Mouse (Mus musculus) kidney, adult 11 months (tissue): ENCODE results near the gene Cass4.
A peak's percentile ranks its signal among the peaks of the same experiment; 100 is the strongest.

Experiments used
- DNase-seq: peaks from one replicate; pipeline ENCODE4 v3.0.0; 2022

Cass4 gene

DNA sequence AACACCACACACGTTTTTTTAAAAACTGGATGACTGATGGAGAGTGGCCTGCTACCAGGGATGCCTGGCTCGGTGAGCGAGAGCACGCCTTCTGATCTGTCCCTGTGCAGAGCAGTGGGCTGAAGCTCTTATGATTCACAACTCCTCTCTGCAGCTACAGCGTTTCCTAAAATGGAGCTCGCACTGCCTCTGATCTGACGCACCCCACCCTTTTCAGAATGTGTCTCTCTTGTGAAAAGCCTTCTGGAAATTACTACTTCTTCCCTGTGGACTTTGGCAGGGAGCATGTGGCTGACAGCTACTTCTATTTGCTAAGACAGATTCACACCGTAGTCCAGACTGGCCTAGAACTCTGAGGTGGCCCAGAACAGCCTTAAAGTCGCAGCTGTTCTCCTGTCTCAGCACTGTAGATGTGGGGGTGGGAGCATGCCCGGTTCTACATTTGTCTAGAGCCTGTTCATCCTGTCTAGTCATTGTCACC is 1.5 kb upstream of the Cass4 start:
- DNase-seq, result no peak

DNA sequence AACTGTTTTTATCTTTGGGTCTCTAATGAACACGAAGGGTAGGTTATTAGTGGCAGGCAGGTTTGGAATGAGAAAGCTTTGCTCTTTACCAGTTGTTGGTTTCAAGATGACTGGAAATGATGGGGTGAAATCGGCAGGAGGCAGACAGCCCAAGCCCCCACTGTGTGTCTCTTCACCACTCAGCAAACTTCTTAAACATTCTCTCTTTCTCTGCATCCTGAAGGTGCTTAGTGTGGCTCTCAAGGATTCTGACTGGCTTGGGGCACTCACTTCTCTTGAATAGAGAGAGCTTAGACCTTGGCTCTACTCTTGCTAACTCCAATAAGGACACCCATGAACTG is 428 bp downstream of the Cass4 start:
- DNase-seq, result no peak

DNA sequence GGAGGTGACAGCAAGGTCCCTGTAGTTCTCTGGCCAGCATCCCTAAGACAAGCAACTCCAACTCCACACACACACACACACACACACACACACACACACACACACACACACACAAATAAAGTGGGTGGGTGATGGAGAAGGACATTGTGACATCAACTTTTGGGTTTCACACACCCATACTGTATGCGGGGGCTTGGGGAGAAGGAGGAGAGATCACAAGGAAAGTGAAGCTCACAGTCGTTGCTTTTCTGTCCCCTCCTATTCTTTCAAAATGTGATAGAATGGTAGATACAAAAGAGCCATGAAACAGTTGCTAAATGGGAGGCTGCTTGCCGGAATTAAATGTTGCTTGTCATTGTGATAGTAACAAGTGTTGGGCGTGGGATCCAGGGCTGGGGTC is 1.1 kb downstream of the Cass4 start:
- DNase-seq, result no peak

DNA sequence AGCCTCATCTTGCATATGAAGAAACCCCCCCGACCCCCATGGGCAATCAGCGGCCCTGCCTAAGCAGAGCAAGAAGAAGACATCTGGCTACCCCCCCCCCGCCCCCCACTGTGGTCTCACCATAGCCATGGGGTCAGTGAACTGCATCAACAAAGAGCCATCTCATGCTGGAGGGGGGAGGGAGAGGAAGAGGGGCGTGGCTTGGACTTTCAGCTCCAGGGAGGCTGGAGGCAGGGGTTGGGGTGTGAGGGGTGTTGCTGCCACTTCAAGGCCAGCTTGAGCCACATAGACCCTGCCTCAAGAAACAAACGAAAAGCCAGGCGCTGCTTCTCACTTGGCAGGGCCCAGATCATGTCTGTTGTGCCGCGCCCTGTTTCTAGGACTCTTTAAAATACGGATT is 2.4 kb downstream of the Cass4 start:
- DNase-seq, result no peak

DNA sequence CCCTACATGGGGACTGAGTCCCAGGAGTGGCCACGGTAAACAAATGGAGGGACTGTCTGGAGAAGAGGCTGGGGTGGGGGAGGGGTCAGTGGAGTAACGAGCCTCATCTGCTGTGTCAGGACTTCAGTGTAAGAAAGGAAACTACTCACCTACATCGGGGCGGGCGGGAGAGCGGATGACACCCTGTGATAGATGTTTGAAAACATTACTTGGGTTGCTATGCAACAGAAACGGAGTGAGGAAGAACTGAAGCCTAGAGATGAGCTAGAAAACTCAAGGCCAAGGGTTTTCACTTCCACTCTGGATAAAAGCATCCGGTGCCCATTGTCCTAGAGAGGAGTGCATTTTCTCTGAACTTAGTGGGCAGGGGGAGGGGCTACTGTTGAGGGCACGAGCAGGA is 6.3 kb downstream of the Cass4 start:
- DNase-seq, result no peak

DNA sequence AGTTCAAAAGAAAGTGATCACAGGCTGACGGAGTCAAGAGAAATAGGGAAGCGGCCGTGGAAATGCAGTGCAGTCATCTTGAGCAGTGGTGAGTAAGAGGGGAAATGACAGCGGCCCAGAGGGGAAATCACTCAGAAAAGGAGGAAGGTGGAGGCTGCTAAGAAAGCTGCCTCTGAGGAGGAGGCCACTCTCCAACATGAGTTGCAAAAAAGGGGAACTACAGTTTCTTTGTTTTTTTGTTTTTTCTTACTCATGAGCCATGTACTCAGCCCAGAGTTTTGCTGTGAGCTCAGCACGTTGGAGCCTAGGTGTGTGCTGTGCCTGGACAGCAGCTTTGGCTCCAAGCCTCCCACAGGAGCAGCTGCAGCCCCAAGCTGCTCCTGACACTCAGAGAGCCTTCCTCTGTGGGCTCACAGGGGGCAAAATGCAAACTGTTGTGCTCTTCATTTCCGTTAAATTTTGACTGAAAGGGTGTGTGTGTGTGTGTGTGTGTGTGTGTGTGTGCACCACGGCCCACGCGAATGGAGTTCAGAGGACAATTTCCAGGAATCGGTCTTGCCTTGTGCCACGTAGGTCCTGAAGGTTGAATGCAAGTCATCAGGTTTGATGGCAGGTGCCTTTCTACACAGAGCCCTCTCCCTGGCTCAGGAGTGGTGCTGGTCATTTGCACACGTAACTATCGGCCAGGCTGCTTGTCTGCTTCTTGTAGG is 7.7 kb downstream of the Cass4 start:
- DNase-seq, result peak; percentile 4

DNA sequence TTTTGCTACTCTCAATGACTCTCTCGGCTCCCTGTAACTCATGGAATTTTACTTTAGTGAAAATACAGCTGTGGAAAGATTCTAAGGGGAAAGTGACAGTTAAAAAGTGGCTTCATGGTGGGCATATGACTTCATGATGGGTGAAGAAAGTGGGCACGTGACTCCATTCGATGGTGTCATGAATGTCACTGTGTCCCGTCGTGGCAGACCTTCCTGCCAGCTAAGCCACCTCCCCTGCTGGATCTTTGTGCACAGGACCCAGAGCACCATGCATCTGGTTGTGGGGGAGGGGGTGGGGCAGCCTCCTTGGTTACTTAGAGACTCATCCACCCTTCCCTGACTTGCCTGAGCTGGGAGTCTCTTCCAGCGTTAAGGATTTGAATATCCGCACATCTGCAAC is 10.6 kb downstream of the Cass4 start:
- no peak for DNase-seq

DNA sequence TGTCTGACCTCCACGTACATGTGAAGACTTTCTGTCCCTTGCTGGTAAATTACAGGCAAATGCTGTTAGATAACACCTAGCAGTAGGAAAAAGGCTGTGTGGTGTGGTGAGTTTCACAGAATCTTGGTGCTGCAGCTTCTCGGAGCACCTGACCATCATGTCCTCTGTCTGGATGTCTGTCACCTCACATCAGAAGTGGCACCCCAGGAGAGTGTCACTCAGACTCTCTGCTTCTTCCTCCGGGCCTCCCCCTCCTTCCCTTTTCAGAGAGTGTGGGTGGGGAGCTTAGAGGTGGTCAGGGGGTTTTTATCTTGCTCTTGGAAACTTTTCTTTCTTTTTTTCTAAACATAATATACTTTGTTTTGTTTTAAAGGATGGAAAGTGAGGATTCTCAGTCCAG is 11.4 kb downstream of the Cass4 start:
- DNase-seq, result no peak

DNA sequence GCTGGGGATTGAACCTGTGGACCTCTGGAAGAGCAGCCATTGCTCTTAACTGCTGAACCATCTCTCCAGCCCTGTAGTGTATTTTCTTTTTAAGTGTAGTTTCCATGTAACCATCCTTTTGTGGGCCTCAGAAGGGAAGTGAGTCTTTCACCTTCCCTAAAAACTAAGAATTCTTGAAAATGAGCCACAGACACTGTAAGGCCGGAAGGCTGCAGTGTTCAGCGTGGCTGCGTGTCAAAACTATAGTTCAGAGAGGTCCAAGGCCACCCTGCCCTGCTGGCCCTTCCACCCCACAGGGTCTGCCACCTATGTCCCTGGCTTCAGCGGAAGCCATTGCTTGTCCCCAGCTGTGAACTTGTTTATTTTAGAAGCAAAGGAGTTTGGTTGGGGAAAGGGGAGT is 12.6 kb downstream of the Cass4 start:
- DNase-seq, result no peak

DNA sequence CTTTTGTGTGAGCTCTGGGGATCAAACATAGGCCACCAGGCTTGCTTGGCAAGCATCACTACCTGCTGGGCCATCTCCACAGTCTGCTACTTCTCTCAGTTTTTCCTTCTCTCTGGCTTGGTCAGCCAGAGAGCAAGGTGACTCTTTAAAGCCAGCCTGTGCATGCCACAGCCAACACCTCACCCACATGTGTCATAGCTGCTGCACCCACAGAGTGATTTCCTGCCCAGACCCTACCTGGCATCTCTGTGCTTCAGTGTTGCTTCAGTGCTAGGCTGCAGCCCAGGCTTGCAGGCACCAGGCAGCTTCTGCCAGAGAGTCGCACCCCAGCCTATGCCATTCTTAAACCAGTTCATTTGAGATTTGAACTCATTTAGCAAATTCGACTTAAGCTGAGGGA is 13.9 kb downstream of the Cass4 start:
- DNase-seq, result no peak

DNA sequence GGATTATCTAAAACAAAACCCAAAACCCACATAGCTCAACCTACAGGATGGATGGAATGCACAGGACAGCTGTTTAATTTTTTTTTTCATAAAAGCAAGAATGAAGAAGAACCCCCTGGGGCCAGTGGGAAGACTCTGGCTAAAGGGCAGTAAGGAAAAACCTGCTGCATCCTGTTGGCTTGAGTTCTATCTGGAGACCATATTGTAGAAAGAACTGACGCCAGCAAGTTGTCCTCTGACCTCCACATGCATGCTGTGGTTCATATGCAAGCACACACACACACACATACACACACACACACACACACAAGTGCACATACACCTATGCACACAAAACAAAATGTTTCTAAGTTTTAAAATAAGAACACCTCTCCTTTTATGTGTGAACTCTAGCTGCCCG is 17.1 kb downstream of the Cass4 start:
- DNase-seq, result no peak

DNA sequence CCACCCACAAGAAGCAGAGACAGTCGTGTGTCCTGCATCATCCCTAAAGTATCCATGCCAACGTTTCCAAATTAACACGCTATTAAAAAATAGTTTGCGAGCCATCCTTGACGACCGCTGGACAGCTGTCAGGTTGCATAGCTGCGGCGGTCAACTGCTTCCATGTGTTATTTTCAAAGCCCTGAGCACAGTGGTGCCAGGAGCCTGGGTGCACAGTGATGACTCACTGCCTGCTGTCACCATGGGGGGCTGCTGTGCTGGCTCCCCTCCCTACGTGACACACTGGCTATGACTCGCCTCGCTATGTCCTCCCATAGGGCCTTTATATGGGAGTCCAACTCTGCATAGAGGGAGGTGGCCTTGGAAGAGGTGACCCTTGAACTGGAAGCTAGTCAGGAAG is 17.5 kb downstream of the Cass4 start:
- DNase-seq, result no peak

DNA sequence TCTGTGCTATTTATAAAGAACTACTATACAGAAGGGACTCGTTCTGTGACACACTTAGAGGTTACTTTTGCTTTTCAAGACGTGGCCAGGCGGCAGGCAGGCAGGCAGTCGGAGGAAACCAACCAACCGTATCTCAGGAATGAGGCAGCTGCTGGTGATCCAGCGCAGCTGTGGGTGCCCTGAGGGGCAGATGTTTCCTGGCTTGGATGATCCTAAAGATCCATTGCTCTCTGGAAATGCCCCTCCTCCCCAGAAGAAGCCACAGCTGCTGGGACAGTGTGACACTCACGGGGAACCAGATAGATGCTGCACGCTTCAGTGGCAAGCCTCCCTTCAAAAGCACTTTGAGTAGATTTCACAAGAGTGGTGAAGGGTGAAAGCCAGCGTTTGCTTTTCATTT is 18.9 kb downstream of the Cass4 start:
- no peak for DNase-seq

DNA sequence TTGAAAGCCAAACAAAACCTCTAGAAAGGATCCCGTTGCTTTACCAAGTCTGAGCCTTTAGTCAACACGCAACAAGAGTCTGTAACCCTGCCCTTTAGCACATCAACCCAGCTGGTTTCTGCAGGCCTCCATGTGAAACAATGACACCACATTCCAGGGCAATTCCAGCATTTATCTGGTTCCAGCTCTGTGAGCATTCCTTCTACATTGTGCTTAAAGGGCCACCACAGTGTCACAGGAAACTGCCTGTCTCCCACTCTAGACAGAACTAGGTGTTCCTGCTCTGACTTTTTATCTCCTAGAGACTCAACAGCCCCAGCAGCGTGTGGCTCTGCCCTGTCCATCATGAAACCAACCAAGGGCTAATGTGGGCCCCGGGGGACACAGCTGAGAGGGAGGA is 19.7 kb downstream of the Cass4 start:
- no peak for DNase-seq

DNA sequence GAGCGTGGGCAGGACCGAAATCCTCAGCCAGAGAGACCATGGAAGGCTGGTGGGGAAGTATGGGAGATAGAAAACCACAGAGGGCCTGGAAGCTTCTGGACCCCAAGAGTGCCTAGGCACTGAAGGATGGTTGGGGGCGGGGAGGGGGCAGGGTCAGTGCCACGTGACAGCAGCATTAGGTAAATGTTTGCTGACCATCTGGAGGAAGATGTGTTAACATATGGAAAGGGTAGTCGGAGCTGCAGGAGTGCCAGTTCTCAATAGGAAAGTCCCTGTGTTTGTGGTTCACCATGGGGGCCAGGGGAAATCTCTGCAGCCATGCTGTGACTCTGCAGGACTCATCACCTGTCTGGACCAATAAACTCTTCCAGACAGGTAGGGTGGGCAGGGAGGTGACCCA is 20.3 kb downstream of the Cass4 start:
- no peak for DNase-seq

DNA sequence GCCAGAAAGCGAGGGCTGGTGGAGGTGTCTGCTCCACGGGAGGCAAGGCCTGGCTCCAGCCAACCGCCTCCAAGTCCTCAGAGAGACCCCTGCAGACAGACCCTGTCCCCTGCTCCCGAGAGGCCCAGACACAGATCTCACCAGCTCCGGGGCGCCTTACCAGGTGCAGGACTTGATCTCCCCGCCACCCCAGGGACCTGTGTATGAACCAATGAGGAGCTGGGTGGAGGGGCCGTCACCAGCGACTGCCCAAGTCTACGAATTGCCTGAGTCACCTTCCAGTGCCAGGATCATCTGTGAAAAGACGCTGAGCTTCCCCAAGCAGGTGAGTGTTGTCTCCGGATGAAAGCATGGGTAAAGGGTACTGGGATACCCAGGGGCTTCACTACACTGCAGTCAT is 22.6 kb downstream of the Cass4 start:
- DNase-seq, result no peak

DNA sequence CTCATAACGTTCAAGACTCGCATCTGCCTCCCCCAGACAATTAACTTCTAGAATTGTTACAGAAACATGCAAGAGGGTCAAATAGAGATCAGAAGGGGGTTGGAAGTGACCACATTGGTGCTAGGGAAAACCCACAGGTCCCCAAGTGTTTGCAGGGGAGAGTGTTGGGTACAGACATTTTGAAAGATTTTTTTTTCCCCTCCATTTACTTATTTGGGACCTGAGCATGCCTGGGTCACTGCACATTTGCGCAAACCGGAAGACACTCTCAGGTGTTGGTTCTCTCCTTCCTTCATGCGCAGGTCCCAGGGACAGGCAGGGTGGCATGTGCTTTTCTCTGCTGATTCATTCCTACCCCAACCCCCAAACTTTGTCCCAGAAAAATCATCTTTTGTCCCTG is 23.3 kb downstream of the Cass4 start:
- no peak for DNase-seq

DNA sequence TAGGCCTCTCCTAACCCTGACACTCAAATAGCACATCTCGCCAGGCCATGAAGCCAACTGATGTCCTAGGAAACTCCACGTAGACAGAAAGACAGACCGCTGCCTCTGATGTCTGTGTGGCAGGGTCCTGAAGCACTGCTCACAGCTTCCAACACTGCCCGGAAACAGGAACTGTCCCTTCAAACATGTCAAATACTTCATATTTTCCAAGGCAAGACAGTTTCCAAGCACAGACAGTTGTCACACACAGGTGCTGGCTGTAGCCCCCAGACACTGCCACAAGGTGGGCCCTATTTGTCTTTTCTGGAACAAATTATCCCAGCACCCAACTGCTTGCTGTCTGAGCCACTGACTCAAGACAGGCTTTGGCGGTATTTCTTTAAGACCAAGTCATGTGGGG is 24.6 kb downstream of the Cass4 start:
- DNase-seq, result no peak

DNA sequence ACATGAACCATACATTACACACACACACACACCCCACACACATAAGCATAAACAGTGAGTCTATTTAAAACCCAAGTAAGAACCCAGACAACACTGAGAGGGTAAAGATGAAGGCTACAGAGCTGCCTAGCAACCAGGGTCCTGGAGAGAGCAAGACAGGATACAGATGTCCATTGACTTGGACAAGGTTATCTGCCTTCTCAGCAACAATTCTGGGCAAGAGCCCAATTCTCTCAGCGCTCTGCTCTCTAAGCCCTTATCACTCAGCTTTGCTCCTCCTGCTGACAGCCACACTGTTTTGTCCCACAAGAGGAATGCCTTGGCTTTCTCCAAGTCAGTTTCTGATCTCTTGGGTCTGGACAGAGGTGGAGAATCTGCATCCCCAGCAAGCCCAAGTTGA is 37.0 kb downstream of the Cass4 start:
- no peak for DNase-seq

DNA sequence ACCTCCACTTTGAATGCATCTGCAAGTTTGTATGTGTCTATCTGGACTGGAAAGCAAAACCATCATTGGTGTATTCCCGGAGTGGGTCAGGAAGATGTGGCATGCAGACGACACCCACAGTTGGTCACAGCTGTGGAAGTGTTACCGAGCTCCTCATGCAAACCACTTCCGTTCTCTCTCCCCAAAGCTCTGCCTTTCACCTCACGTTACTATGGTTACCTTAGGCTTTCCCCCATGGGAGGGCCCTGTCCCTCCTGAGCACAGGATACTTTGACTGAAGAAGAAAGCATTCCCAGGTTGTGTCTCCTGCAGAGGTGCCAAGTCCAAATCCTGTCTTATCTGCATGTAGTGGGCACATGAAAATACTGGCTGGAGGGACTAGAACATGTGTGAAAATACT is 40.2 kb downstream of the Cass4 start:
- DNase-seq, result no peak

DNA sequence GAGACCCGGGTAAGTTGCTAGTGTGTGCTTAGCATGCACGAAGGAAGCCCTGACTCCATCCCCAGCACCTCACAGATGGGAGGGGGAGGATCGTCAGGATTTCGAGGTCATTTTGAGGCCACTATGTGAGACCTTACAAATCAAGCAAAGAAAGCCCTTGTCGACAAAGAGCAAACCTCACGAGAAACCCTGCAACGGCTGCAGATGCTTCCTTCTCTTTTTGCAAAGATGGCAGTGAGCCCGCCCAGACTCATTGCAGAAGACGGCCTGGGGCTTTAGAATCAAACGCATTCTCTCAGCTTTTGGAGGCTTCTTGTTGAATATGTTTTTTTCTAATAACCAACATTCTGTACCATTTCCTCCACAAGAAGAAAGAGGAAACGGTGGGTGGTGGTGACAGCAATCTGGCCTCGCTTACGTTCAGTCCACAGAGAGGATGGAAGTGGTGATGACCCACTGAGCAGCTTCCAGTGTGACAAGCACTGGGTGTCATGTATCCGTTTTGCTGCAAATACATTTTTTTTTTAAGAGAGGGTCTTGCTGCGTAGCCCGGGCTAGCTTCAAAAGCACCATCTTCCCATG is 43.9 kb downstream of the Cass4 start:
- DNase-seq, result no peak

DNA sequence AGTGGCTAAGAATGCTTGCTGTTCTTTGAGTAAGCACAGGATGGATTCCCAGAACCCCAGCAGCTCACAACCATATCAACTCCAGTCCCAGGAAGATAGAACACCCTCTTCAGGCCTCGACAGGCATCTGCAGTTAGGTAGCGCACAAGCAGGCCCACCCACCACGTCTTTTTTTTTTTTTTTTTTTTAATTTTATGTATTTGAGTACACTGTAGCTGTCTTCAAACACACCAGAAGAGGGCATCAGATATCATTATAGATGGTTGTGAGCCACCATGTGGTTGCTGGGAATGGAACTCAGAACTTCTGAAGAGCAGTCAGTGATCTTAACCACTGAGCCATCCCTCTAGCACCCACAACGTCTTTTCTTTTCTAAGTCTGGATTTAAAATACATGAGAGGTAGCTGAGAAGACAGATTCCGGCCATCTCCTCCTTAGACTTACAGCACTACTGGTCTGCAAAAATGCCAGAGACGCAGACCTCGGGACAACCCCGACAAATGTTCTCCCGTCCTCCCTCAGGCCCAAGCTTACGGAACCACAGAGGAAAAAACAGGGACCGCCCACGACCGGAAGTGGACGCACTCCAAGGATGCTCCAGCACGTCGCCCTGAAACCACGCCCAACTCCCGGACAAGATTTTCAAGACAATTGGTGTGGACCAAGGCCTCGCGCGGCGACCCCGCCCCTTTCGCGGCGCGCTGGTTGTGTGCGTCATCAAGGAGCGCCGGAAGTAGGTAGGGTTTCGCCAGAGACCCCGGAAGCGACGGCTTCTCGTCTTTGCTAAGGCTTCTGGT is 46.4 kb downstream of the Cass4 start, which contains the start of gene Rtf2:
TSS of gene Rtf2 (plus strand) at position 714 of the 797 bp plus-strand sequence.
- DNase-seq, result peak; percentile 99

DNA sequence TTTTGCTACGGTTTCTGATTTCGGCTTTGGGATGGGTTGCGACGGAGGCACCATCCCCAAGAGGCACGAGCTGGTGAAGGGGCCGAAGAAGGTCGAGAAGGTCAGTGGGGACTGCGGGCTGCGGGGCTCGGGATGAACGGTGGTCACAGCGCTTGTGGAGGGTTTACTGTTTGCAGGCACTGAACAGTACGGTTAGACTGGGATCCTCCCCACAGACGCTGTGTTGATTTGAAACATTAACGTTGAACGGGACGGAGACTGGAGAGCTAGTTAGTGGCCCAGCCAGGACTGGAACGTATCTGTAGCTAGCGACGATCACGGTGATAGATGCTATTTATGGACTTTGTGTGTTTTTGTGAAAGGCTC is 47.0 kb downstream of the Cass4 start:
- no peak for DNase-seq

DNA sequence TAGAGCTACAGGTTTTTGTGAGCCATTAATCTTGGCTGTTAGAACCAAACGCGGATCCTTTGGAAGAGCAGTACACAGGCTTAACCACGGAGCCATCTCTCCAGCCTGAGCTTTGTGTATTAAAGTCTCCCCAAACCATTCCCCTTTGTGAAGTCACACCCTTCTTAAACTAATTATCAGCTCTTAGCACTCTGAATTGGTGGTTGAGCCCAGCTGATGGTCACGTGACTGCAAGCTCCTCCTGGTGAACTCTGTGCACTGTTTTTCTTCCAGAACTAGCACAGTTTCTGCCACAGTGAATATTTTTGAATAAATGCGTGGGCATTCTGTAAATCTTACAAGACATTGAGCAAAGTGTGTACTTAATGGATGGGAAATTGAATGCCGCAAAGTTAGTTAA is 47.6 kb downstream of the Cass4 start:
- DNase-seq, result no peak
